Mouse (Mus musculus): Measurements from ENCODE around the gene Mfrp. TPM values are rescaled to one million over a fixed set of nuclear protein-coding genes. Genes with fewer than 3 reads are reported as not detected.

Gene Mfrp
- polyA plus RNA-seq (2015; fragmentation: Nextera tagmentation; extraction: Ambion mirVana) = not detected in 2 replicates

DNA sequence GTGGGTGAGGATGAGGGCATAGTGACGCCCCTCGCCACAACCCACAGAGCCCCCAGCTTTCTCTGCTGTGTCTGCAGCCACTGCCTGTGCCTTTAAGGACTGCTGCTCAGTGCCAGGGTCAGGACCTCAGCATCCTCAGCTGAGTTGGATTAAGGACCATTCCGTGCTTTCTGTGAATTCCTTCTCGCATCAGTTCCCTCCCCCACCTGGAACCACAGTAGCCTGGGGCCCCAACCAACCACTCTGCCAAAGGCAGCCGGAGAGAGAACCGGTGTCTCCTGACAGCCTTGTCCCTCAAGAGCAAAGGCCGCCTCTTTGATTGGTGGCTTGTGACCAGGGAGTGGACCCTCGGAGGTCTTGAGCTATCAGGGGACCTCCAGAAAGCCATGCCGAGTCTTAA is at the start of gene Mfrp:
Gene Mfrp, plus strand, starts transcription at position 240 of the 400 bp plus-strand sequence.
- DNase-seq (ENCODE audit: low spot score) = no peak

DNA sequence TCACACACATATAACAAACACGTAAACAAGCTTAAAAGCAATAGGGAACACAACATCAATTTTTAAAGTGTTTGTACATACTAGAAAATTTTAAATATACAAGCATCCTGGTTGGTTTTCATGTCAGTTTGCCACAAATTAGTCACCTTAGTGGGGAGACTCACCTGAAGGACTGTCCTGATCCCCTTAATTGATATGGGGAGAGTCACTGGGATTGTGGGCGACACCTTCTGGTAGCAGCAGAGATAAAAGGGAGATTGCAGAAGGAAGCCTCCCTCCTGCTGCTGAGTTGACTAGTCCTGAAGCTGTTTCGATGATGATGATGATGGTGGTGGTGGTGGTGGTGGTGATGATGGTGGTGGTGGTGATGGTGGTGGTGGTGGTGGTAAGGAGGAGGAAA is 48.7 kb upstream of the Mfrp start:
- DNase-seq (ENCODE audit: low spot score) = no peak

- DNase-seq (ENCODE audit: low spot score) = no peak
Measured at GRCm38 (mm10) chr9:44053936-44054335, 47.6 kb upstream of the Mfrp start.

DNA sequence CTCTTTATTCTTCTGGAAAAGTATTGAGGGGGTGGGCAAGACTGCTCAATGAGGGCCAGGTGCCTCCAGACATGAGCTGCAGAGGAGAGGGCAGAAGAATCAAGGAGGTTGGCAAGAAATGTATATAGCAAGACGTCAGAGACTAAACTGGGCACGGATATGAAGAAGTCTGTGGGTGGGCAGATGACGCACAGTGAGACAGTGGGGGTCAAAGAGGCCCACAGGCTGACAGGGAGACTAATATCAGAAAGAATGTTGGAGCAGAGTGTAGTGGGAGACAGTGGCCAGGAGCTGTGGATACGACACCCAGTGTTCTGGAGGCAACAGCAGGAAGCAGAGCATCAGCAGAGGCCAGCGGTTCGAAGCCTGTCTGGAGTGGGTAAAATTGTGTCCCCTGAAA is 42.9 kb upstream of the Mfrp start:
- DNase-seq (ENCODE audit: low spot score) = no peak

GRCm38 (mm10) chr9:44065177-44065576 is 36.4 kb upstream of the Mfrp start:
- DNase-seq (ENCODE audit: low spot score) = no peak

DNA sequence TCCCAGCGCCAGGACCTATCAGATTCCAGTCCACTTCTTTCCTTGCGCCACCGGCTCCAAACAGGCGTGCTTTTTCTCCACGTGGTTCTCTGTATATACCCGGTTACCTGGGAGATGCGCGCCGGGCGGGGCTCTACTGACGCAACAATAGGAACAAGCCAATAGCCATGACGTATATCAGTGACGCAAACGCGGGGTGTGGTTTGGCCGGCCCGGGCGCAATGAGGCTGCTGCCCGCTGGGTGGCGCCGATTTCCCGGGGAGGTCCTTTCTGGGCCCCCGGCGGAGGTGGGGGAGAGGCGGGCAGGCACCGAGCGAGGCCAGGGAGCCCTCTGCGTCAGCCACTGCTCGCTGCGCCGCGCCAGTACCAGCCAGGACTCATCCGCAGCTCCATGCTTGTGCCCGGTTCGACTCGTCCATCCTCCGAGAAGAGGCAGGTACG is 34.7 kb upstream of the Mfrp start, which contains the start of gene Usp2:
Gene Usp2, plus strand, starts transcription at position 237 of the 441 bp plus-strand sequence.
- peak; percentile 97 for DNase-seq (ENCODE audit: low spot score)

DNA sequence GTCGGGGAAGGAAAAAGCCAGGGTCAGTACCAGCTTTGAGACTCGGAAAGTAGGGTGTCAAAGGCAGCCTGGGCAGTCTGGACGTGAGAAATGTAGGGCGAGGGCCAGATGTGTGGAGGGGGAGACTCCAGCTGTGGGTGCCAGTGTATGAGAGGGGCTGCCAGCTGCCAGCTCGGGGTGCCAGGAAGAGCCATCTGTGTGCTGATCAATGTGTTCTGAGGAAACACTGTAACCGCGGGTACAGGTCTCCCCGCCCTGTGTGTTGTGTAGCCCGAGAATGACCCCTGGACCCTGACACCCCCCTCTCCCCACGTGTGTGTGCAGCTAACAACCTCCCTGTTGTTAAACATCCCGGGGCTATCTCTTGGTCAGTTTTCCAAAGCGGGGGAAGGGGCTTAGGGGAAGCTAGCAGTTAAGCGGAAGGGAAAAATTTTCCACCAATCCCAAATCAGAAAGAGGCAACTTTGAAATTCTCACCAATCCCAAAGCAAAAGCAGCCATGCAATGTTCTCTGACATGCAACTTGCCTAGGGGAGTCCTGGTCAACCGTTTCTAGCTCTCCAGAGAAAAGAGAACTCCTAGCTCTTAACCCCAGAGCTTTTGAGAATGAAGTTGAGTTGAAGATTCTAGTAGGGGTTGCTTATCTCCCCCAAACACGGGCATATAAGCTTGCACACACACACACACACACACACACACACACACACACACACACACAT is 34.1 kb upstream of the Mfrp start:
- peak; percentile 79 for DNase-seq (ENCODE audit: low spot score)

DNA sequence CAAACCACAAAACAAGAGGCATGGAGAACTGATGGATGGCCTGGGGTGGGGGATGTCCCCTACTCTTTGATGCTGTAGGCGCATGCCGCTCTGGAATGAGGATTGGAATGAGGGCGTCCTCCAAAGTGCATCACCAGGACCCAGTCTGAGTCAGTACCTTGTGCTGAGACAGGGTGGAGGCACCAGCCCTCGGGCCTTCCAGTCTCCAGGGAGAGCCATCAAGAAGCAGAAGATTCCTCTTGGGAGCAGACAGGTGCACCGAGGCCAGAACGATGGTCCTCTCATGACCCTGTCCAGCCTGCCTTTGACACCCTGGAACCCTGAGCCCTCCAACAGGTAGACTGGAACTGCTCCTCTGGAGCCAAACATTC is 33.6 kb upstream of the Mfrp start:
- DNase-seq (ENCODE audit: low spot score) = no peak

GRCm38 (mm10) chr9:44069252-44069651 is 32.3 kb upstream of the Mfrp start:
- no peak for DNase-seq (ENCODE audit: low spot score)

DNA sequence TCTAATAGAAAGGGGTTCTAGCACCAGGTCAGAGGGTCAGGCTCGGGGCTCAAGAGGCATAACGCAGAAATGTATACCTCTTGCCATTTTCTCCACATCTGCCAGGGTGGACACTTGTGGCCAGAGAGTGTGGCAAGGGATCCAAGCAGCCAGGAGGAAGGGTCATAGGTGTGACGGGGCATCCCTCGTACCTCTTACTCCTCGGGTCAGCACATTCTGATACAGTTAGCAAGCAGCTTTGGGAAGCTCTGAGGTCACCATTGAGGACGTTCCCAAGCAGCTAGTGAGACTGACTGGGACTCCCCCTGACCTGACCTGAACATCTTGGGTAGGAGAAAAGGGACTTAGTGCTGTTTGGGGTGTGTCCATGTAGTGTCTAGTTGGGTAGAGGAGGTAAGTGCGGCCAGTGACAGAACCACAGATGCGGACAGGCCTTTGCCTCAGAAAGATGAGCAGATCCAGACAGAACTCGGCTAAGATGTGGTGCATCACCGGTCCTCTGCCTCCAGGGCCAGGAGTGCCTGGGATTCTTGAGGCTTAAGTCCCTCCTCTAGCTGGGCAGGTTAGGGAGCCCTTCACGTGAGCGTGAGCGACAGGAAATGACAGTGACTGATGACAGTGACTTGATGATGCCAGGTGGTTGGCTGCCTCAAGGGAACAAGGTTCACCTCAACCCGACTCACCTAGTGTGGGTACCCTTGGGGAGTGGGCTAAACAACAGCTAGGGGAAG is 31.3 kb upstream of the Mfrp start:
- DNase-seq (ENCODE audit: low spot score) = peak; percentile 41

DNA sequence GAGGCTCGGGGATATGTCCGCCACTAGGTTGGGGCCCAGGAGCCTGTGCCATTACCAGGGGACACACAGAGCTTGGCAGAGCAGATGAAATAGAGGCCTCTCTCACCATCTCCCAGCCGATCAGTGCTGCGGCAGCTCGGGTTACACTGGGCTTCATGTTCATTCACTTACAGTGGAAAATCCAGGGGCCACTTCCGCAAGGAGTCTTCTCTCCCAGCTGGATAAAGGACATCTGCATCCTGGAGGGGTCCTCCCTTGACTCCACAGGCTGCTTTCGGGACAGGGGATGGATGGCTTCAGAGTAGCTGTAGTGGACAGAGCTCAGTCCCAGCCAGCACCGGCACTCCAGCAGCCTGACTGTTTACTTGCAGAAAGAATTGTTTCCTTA is 30.7 kb upstream of the Mfrp start:
- DNase-seq (ENCODE audit: low spot score) = no peak

- DNase-seq (ENCODE audit: low spot score) = no peak
Measured at GRCm38 (mm10) chr9:44071914-44072598, 29.5 kb upstream of the Mfrp start.

GRCm38 (mm10) chr9:44072599-44072915 is 29.0 kb upstream of the Mfrp start:
- DNase-seq (ENCODE audit: low spot score) = no peak

DNA sequence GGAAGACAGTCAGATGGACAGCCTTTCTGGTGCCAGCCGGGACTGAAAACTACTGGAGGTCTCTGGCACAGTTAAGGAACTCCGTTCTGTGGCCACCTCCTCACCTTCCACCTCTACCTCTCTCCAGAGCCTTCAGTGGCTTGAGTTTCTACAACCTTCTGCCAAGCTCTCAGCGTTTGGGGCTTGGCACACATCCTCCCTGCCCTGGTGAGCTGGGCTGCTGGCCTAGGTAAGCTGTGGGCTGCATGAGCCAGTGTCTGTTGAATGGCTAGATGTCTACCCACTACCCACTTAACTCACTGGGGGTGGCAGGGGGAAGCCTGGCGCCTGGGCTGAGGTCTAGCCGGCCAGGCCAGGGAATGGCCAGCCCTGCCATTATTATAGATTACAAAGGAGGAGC is 28.4 kb upstream of the Mfrp start:
- DNase-seq (ENCODE audit: low spot score) = no peak

DNA sequence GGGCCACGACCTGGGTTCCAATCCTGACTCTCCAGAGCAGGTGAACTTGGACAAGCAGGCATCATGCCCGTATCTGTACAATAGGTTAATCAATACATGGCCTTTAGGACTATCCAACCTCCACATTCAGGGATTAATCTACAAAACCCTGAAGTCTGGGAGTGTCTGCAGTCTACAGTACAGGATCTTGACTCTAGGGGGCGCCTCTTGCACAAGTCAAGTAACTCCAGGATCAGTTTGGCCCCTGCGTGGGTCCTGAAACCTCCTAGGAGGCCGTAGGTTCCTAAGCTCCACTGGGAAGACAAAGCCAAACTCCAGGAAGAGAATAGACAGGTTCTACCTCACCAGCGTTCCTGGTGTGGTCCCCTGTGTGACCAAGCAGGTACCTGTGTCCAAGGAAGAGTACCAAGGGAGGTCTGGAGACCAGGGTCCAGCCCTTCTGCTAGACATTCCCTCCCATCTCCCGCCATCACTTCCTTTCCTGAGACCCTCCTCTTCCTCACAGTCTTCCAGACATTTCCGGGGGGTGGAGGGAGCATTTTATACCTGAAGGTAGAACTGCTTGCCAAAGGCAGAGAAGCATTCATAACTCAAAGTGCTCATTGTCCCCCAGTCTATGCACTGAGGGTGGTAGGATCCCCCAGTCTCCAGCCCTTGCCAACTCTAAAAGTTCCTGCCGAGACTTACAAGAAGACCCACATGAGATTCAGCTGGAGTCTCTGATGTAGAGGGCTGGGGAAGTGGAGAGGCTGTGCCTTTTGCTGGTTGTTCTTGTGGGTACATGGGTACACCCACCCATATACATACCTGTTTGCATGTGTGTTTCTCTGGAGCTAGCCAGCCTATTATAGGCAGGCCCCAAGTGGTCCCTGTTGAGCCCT is 26.9 kb upstream of the Mfrp start:
- DNase-seq (ENCODE audit: low spot score) = peak; percentile 62

DNA sequence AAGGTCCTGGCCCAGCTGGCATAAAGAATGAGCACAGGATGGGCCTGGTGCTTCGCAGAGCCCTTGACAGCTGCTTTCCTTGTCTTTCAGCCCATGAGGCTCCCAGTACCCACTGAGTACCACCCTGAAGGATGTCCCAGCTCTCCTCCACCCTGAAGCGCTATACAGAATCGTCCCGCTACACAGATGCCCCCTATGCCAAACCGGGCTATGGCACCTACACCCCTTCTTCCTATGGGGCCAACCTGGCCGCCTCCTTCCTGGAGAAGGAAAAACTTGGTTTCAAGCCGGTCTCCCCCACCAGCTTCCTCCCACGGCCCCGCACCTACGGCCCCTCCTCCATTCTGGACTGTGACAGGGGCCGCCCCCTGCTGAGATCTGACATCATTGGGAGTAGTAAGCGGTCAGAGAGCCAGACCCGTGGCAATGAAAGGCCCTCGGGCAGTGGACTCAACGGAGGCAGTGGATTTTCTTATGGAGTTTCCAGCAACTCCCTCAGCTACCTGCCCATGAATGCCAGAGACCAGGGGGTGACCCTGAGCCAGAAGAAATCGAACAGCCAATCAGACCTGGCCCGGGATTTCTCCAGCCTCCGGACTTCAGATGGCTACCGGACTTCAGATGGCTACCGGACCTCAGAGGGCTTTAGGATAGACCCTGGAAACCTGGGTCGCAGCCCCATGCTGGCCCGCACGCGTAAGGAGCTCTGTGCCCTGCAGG is 26.1 kb upstream of the Mfrp start:
- DNase-seq (ENCODE audit: low spot score) = no peak

- no peak for DNase-seq (ENCODE audit: low spot score)
Measured at GRCm38 (mm10) chr9:44075996-44076763, 25.3 kb upstream of the Mfrp start.

- DNase-seq (ENCODE audit: low spot score) = peak; percentile 78
Measured at GRCm38 (mm10) chr9:44076764-44077120, 24.8 kb upstream of the Mfrp start.

- no peak for DNase-seq (ENCODE audit: low spot score)
Measured at GRCm38 (mm10) chr9:44077266-44077910, 24.1 kb upstream of the Mfrp start.
